ENCODE assay signal across 8 mouse cellular contexts in the genomic region with DNA sequence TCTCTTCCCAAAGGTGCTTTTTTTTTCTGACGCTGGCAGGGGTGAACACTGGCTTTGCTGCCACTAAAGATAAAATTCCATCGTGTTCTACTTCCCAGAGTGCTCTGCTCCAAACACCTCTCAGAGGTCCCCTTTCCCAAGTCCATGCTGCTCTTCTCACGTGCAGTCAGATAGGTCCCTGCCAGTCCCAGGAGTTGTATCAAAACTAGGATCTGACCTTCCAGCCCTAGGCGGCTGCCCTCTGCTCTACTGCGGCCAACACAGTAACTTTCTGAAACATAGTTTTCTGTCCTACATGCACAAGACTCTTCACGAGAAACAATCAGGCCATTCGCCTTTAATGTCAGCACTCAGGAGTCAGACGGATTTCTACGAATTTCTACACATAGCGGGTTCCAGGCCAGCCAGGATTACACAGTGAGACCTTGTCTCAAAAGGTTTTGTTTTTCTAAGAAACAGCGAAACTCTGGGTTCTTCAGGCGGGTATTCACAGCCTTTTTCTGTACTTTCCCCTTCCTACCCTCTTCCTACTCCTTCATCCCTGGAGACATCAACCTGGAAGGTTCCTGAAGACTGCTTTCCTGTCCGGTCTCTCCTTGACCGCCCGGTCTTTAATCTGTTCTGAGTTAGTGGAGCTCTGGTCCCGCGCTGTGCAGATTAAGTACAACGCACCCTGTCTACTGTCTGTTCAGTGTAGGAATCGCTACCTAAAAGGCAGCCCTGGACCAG. TPM values are rescaled to one million over a fixed set of nuclear protein-coding genes. Genes with fewer than 3 reads are reported as not detected.
A peak's percentile ranks its signal among the peaks of the same experiment; 100 is the strongest.
DNase-seq lines count a peak whose midpoint lies in the region; ATAC-seq and TF ChIP-seq lines count a peak whose summit lies in the region.

No protein-coding gene starts in this region.

- H3K27me3 ChIP-seq in forebrain, embryonic 11.5 days (ENCODE audit: control insufficient read depth, insufficient read depth, low read length): no peaks in the 10 kb centered on the region
- no peaks in the 10 kb centered on the region for H3K27me3 ChIP-seq in limb, embryonic 10.5 days (ENCODE audit: low read depth, poor library complexity, severe bottlenecking)

- peak; percentile 32 for DNase-seq in adrenal gland, postnatal 10 days
- no peak for DNase-seq in adrenal gland, postnatal 4 days (ENCODE audit: low spot score in 2 of 2)
- peak; percentile 44 to 54 for DNase-seq in B cell, adult 2 months
- DNase-seq in forebrain, embryonic 11.5 days (ENCODE audit: low spot score): no peak
- peak; percentile 39 for DNase-seq in limb, embryonic 10.5 days (ENCODE audit: low spot score)
- DNase-seq in left cerebral cortex, postnatal 14 days (ENCODE audit: low spot score in 2 of 2): no peak
- no peak for DNase-seq in frontal cortex, adult 2 months (ENCODE audit: extremely low spot score in 1 of 2, low spot score in 1 of 2)

- no peaks in the 10 kb centered on the region for H3K36me3 ChIP-seq in forebrain, embryonic 11.5 days (ENCODE audit: control insufficient read depth, insufficient read depth, low read length)
- no peaks in the 10 kb centered on the region for H3K36me3 ChIP-seq in limb, embryonic 10.5 days

- ATAC-seq in forebrain, embryonic 11.5 days (replicated peaks; ENCODE audit: low FRiP score): no peak

- intact Hi-C loops in left cerebral cortex, postnatal 14 days (cut with DNase I): no loop called here

- H3K9me3 ChIP-seq in forebrain, embryonic 11.5 days (ENCODE audit: control insufficient read depth, low read length): no peaks in the 10 kb centered on the region
- H3K9me3 ChIP-seq in limb, embryonic 10.5 days (replicated peaks): no peaks in the 10 kb centered on the region

- peak overlapping the region; percentile 75 for H3K9ac ChIP-seq in forebrain, embryonic 11.5 days (ENCODE audit: low read length)

- H3K27ac ChIP-seq in forebrain, embryonic 11.5 days (ENCODE audit: low read depth, low read length): peak overlapping the region; percentile 66; the same call in 1 of the 2 replicates
- H3K27ac ChIP-seq in limb, embryonic 10.5 days: peak overlapping the region; percentile 93
- peak overlapping the region; percentile 85 for H3K27ac ChIP-seq in olfactory bulb, adult 2 months (ENCODE audit: insufficient read depth, low read depth, low read length)

- TF ChIP-seq POLR2A in olfactory bulb, adult 2 months (IDR thresholded peaks at IDR 0.05; ENCODE audit: insufficient read depth, low read depth, low read length): no peak

- H3K4me2 ChIP-seq in forebrain, embryonic 11.5 days (ENCODE audit: low read depth, low read length, severe bottlenecking): peak overlapping the region; percentile 78

- WGBS in forebrain, embryonic 11.5 days: 30% methylated on average over 19 of the region's 19 CpGs
- WGBS in limb, embryonic 10.5 days: 33% methylated on average over 19 of the region's 19 CpGs
- WGBS in olfactory bulb, adult 2 months: 23% methylated on average over 19 of the region's 19 CpGs

- no peak for TF ChIP-seq CTCF in olfactory bulb, adult 2 months (IDR thresholded peaks at IDR 0.05; ENCODE audit: insufficient read depth, low read depth, low read length)

- peaks cover 5% of the 10 kb centered on the region; the same call in 1 of the 2 replicates for H3K4me1 ChIP-seq in forebrain, embryonic 11.5 days (replicated peaks; ENCODE audit: control insufficient read depth, insufficient read depth, low read length)
- peaks cover 29% of the 10 kb centered on the region for H3K4me1 ChIP-seq in limb, embryonic 10.5 days
- H3K4me1 ChIP-seq in olfactory bulb, adult 2 months (ENCODE audit: control insufficient read depth, insufficient read depth, low read length): peaks cover 19% of the 10 kb centered on the region

- H3K4me3 ChIP-seq in forebrain, embryonic 11.5 days (ENCODE audit: low read depth, low read length): peak overlapping the region; percentile 49
- peak overlapping the region; percentile 67 for H3K4me3 ChIP-seq in limb, embryonic 10.5 days
- peak overlapping the region; percentile 54 for H3K4me3 ChIP-seq in olfactory bulb, adult 2 months (ENCODE audit: insufficient read depth, low read depth, low read length)

RNA-seq across cellular contexts. Expression of a gene that starts 19.8 kb away (rescaled TPM):
- 100 to 1,000 TPM; 181 to 382 TPM for total RNA-seq in adrenal gland, postnatal 10 days (2021)
- total RNA-seq in adrenal gland, postnatal 4 days (2021): 100 to 1,000 TPM; 121 to 159 TPM
- polyA plus RNA-seq in forebrain, embryonic 11.5 days (2014; fragmentation: Nextera tagmentation; extraction: Ambion mirVana): 18.8 and 19.2 TPM in 2 replicates
- 15.9 and 16.6 TPM in 2 replicates for polyA plus RNA-seq in limb, embryonic 10.5 days (2016; fragmentation: Nextera tagmentation; extraction: Ambion mirVana)
- 648 TPM in 1 of 2 replicates, not detected in the other for polyA plus RNA-seq in olfactory bulb, adult 2 months (2012; ENCODE audit: insufficient read depth, insufficient read length, low replicate concordance, missing spikeins)
- total RNA-seq in left cerebral cortex, postnatal 14 days (2021): 100 to 1,000 TPM; 130 to 138 TPM
- 111 and 161 TPM in 2 replicates for polyA plus RNA-seq in frontal cortex, adult 2 months (2012; rRNA removed)

RNA-seq across cellular contexts. Expression of a gene that starts 55.0 kb away (rescaled TPM):
- total RNA-seq in adrenal gland, postnatal 10 days (2021): 1 to 10 TPM; 1.6 to 1.7 TPM
- total RNA-seq in adrenal gland, postnatal 4 days (2021): 1 to 10 TPM; 2.0 to 2.2 TPM
- polyA plus RNA-seq in forebrain, embryonic 11.5 days (2014; fragmentation: Nextera tagmentation; extraction: Ambion mirVana): not detected in 2 replicates
- 0.08 and 0.11 TPM in 2 replicates for polyA plus RNA-seq in limb, embryonic 10.5 days (2016; fragmentation: Nextera tagmentation; extraction: Ambion mirVana)
- not detected in 2 replicates for polyA plus RNA-seq in olfactory bulb, adult 2 months (2012; ENCODE audit: insufficient read depth, insufficient read length, low replicate concordance, missing spikeins)
- total RNA-seq in left cerebral cortex, postnatal 14 days (2021): 1 to 10 TPM; 1.9 to 2.1 TPM
- polyA plus RNA-seq in frontal cortex, adult 2 months (2012; rRNA removed): 0.27 and 0.30 TPM in 2 replicates

Comparison
In these comparisons a context has a peak if more than half of its experiments do, and no peak if none do; other contexts are left out.
1. DNase-seq: peak in adrenal gland, postnatal 10 days (single experiment), B cell, adult 2 months (2 of 2) and limb, embryonic 10.5 days (single experiment); none in adrenal gland, postnatal 4 days (0 of 2), forebrain, embryonic 11.5 days (single experiment), left cerebral cortex, postnatal 14 days (0 of 2) and frontal cortex, adult 2 months (0 of 2).
2. Peak in every context shown above with its lines, with median percentiles within 50 percentile points of each other: H3K27ac ChIP-seq and H3K4me3 ChIP-seq.